Mouse (Mus musculus) natural killer cell, adult 2 months (primary cell): ENCODE results near the gene Tdrd3.

Experiments
- DNase-seq, 2 experiments: peaks; one replicate each; pipeline ENCODE4 v3.0.0; 2022; ENCODE audit warnings: low spot score in 2 of 2

Gene Tdrd3

GRCm38 (mm10) chr14:87451645-87452443 lies 35.4 kb downstream of the Tdrd3 start:
- peak; percentile 43 to 54 for DNase-seq

GRCm38 (mm10) chr14:87455630-87456175 lies 39.3 kb downstream of the Tdrd3 start:
- DNase-seq, result no peak

DNA sequence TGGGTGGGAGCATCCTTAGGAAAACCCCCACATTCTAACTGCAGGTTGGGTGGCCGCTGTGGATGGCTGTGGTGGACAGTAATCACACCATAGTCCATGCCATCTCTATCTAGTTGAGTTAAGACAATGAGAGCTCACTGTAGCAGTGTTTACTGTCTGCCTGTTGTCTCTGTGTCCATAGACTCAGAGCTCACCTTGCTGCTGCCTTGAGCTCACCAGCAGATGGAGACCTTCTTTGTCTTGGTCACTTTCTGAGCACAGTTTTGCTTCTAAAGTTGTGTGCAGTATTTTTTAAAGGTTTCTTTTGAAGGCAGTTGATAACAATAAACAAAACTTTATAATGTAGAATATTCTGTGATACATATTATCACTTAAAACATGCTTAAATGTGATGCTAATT lies 43.3 kb downstream of the Tdrd3 start:
- no peak for DNase-seq

- no peak for DNase-seq
Observed at GRCm38 (mm10) chr14:87461543-87461942, 45.1 kb downstream of the Tdrd3 start.

DNA sequence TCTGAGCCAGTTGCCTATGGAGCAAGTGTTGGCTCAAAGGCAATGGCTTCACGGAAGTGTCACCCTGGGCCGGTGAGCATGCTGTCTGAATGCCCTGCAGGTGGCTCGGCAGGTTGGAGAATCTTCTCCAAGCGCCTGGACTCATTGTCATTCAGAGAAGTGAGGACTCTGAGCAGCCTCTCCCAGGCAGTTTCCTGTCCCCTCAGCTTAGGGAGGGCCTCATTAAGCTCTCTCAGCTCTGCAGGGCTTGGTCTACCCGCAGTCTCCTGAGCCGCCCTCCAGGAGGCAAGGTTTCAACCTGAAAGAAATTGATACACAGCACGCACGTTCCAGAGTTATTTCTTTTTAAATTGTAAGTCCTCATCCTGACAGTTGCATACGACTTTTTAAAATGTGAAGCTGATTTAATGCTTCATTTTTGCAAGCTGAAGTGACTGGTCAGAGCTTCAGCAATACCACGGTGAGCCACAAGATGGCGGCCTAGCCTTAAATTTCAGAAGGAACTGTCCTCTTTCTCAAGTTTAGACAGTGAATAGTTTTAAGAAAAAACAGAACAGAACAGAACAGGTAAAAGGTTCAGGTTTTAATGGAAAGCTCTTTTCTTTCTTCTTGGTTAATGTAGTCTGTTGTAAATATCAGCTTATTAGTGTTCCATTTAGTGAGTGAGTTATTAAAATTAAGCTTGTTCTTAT lies 47.7 kb downstream of the Tdrd3 start:
- DNase-seq, result peak; percentile 39 to 50

- no peak for DNase-seq
Observed at GRCm38 (mm10) chr14:87464655-87465054, 48.2 kb downstream of the Tdrd3 start.

DNA sequence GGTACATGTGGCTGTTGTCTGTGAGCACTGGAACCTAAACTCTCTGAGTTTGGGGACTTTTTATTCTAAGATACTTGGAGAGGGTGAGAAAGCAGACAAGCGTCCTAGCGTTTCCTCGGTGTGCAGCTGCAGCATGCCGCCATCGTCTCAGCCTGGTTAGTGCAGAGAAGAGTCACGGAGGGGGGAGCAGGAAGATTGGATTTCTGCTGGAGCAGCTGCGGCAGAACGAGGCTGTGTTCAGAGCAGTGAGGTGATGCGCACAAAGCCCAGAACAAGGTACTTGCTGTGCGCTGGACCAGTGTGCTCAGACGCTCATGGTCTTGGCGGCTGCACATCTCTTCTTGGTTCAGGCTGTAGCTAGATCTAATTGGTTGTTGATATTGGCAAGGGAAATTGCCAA lies 51.1 kb downstream of the Tdrd3 start:
- no peak for DNase-seq

GRCm38 (mm10) chr14:87471521-87471920 lies 55.1 kb downstream of the Tdrd3 start:
- no peak for DNase-seq

DNA sequence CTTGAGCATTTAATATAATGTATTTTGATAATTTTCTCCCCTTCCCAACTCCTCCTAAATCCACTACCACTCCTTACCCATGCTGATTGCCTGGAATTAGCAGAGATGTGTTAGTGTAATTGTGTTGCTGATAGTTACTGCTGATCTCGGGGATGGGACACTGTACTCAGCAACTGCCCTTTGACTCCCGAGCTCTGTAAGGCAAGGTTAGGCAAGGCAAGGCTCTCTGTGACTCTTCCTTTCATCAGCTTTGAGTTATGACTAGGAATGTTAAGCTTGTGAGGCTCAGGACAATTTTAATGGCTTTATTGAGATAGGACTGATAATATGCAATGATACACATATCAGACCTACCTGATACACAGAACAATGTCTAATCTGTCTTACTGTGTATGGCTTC lies 56.3 kb downstream of the Tdrd3 start:
- no peak for DNase-seq

DNA sequence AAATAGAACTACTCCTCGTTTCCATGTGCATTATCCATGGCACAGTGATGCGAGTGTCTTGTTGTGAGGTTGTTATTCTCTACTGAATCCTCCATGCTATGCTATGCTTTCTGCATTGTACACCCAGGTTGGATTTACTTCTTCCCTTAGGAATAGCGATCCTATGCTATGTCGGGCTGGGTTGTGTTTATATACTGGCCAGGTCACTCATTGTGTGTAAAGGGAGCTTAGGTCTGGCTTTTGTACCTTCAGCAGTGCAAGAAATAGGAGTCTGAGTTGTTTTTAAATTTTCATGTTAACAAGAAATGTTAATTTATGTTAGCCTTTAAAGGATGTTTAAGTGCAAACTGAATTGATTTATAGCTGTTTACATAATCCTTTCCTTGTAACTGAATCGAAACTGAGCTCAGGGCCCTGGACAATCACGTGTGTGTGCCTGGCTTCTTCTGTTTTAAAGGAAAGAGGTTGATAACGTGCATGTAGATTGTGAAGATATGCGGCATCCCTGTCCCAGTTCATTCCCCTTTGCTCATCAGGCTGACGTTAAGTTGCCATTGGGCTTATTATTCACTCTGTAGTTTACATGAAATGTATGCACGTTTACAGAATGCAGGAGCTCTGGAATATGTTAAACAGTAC lies 59.4 kb downstream of the Tdrd3 start:
- DNase-seq, result no peak

- DNase-seq, result no peak
Observed at GRCm38 (mm10) chr14:87478339-87478951, 62.0 kb downstream of the Tdrd3 start.

DNA sequence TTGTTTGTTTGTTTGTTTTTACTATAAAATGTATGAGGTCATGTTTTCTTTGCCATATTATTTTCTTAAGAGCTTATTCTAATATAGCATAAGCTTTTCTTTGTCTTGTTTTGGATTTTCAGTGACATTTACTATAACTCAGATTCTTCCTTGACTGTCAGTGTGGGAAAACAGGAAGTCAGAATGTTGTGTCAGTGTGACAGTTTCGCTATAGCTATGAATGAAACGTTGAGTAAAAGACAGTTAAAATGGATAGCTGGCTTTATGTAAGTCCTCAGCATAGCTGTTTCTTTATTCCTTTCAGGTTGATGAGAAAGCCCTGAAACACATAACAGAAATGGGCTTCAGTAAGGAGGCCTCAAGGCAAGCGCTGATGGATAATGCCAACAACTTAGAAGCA lies 69.4 kb downstream of the Tdrd3 start:
- no peak for DNase-seq

- DNase-seq, result no peak
Observed at GRCm38 (mm10) chr14:87497955-87498594, 81.6 kb downstream of the Tdrd3 start.

DNA sequence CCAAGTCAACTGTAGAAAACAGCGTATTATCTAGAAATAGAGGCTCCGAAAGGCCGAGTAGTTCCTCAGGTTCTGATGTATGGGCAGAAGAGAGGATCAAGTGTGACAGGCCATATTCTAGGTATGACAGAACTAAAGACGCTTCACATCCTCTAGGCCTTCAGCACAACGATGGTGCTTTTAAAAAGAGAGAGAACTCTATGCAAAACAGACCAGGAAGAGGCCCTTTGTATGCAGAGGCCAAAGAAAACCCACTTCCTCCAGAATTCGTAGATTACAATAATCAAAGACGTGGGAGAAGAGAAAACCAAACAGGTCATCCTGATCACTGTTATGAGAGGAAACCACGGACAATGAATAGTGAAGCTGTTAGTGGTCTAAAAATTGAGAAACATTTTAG lies 89.5 kb downstream of the Tdrd3 start:
- DNase-seq, result no peak

GRCm38 (mm10) chr14:87515281-87515680 lies 98.8 kb downstream of the Tdrd3 start:
- DNase-seq, result no peak

DNA sequence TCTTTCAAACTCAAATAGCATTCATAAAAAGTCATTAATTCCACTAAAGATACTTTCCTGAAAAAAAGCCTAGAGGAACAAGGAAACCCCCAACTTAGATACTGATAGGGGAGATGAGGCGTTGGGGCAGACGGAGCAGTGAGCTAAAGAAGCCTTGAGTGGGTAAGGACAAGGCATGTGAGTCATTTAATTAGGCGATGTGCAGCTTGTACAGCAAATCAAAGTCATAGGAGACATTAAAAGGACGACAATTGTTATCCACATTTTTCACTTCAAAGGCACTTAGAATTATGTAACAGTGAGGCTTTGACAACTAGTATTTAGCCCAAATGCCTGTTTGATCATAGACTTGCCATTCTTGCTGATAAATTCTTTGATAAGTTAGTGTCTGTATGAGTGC lies 100.9 kb downstream of the Tdrd3 start:
- DNase-seq, result no peak

DNA sequence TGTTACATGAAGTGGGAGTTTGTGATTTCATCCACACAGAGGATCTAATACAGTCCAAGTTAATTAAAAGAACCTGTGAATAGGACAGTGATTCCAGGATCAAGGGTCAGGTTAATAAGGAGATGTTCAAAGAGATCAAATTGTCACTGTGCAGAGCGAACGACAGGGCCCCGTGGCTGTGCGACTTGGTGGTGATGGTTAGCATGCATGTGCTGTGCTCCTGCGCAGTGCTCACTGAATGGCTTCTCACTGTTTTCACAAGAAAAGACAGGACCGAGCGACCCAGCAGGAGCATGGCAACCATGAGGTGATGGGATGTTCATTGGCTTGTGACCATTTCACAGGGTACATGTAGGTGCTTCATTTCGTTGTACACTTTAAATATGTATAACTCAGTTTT lies 115.4 kb downstream of the Tdrd3 start:
- no peak for DNase-seq

GRCm38 (mm10) chr14:87537127-87537819 lies 120.8 kb downstream of the Tdrd3 start:
- DNase-seq, result no peak

GRCm38 (mm10) chr14:87549986-87550385 lies 133.5 kb downstream of the Tdrd3 start:
- DNase-seq, result peak; percentile 0 to 1

- DNase-seq, result no peak
Observed at GRCm38 (mm10) chr14:87552211-87552610, 135.8 kb downstream of the Tdrd3 start.

DNA sequence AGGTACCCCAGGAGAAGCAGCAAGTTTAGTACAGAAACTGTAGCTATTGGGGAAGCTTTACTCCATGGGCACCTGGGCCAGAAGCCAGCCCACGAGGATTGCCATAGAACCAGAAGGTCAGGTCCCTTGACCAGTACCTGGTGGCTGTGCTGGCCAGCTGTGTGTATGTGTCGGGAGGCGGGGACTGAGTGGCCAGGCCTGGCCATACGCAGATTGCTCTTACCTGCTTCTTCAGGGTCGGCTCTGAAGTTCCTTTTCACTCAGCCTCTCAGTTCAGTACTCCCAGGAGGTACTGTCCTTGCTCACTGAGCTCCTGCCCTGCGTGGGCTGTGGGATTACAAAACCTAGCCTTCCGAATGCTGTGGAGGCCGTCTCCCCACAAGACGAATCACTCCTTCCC lies 147.4 kb downstream of the Tdrd3 start:
- DNase-seq, result no peak
